Mouse (Mus musculus) heart, adult 18-20 months (tissue): Measurements from ENCODE around the gene Fancf. TPM values are rescaled to one million over a fixed set of nuclear protein-coding genes. Genes with fewer than 3 reads are reported as not detected.
A peak's percentile ranks its signal among the peaks of the same experiment; 100 is the strongest.

Source experiments
- DNase-seq, 2 experiments: peaks; one replicate each; pipeline ENCODE4 v3.0.0; 2021 to 2022; ENCODE audit warnings: mixed read lengths in 1 of 2
- total RNA-seq, 2 experiments: library from RNA; stranded (reverse); gene quantifications; 2 replicates each; pipeline ENCODE4 v1.2.3; 2021

The Fancf gene
- total RNA-seq, 2 experiments from 2014 or later: 1.3 to 1.5 TPM

- no peak for DNase-seq
Observed at GRCm38 (mm10) chr7:51840515-51840914, 21.6 kb downstream of the Fancf start.

GRCm38 (mm10) chr7:51831917-51832316 lies 30.1 kb downstream of the Fancf start:
- DNase-seq: peak; percentile 13 to 14

- no peak for DNase-seq
Observed at GRCm38 (mm10) chr7:51823562-51824338, 38.3 kb downstream of the Fancf start.

- DNase-seq: no peak
Observed at GRCm38 (mm10) chr7:51821467-51821866, 40.6 kb downstream of the Fancf start.

- DNase-seq: no peak
Observed at GRCm38 (mm10) chr7:51819891-51820290, 42.2 kb downstream of the Fancf start.

GRCm38 (mm10) chr7:51818251-51818974 lies 43.7 kb downstream of the Fancf start:
- no peak for DNase-seq

GRCm38 (mm10) chr7:51816283-51816839 lies 45.7 kb downstream of the Fancf start:
- DNase-seq: no peak

- no peak for DNase-seq
Observed at GRCm38 (mm10) chr7:51815473-51816282, 46.4 kb downstream of the Fancf start.

Other genes starting within 250 kb of the Fancf start
- not detected for gene Slc17a6, start 240.3 kb downstream of the Fancf start, total RNA-seq
- 1 to 10 TPM; 3.7 to 4.2 TPM for gene Gas2, start 252 bp downstream of the Fancf start, total RNA-seq
- 10 to 100 TPM; 26.4 to 28.3 TPM for gene Svip, start 143.8 kb upstream of the Fancf start, total RNA-seq
- gene 1700015G11Rik, start 153.5 kb upstream of the Fancf start, total RNA-seq: not detected